Mouse (Mus musculus) heart, postnatal 4 days (tissue): ENCODE data around the gene Ubqln4. TPM values are rescaled to one million over a fixed set of nuclear protein-coding genes. Genes with fewer than 3 reads are reported as not detected.

ENCODE experiments used
- DNase-seq: peaks from one replicate; pipeline ENCODE4 v3.0.0; 2021
- total RNA-seq, 2 experiments: library from RNA; stranded (reverse); gene quantifications; 2 replicates each; pipeline ENCODE4 v1.2.3; 2021

The Ubqln4 gene
- total RNA-seq, 2 experiments from 2014 or later: 55.3 to 60.1 TPM

DNA sequence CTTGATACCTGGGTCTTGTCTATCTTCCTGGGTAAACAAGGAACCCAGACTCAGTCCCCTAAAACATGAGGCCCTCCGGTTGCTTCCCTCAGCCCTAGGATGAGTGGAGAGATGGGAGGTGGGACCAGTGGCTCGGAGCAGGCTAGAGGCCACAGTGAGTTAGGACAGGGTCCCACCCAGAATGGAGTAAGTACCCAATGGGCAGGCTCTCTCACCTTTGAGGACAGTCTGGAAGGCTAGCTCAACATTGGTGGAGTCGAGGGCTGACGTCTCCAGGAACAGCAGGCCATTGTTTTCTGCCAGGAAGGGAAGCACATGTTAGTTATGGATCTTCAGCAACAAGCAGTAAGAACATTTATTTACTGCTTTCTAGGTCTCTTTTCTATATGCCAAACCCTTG is 11.1 kb upstream of the Ubqln4 start:
- no peak for DNase-seq

DNA sequence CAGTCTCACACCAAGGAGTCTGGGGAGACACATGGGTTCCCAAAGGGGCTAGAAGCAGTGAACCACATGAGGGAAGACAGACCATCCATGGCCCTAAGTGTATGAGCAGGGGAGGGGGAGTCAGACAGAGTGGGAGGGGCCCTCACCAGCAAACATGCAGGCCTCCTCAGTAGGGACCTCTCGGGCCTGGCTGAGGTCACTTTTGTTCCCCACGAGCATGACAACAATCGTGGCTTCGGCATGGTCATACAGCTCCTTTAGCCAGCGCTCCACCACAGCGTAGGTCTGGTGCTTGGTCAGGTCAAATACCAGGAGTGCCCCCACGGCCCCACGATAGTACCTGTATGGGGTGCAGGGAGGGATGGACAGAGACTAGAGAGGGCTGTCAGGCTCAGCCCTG is 10.4 kb upstream of the Ubqln4 start:
- DNase-seq: no peak

DNA sequence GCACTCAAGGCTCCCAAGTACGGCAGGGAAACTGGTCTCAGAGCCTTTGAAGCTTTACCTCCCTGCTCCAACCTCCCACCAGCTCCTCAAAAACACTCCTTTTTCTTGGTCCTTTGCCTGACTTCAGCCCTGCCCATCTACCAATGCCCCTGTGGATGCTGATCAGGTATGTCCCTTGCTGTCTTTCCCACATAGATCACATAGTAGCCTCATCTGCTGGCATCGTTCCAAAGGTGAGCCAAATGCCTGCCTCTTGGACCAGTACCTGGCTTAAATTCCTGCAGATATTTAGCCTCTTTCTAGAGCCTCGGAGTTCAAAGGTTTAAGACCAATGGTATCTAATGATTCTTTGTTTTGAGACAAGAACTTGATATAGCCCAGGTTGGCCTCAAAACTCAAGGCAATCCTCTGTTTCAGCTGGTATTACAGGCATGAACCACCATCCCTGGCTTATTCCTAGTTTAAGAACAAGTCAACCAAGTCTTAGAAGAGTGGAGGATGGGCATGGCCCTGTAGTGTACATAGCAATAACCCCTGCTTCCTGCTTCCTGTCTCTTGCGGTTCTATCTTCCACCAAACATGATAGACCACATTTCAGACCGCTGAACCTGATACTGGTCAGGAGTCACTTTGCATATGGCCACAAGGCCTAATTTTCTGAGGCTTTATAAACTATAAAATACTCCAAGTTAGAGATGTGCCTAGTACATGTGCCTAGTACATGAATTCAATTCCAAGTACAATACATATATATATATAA is 9.7 kb upstream of the Ubqln4 start:
- DNase-seq: no peak

DNA sequence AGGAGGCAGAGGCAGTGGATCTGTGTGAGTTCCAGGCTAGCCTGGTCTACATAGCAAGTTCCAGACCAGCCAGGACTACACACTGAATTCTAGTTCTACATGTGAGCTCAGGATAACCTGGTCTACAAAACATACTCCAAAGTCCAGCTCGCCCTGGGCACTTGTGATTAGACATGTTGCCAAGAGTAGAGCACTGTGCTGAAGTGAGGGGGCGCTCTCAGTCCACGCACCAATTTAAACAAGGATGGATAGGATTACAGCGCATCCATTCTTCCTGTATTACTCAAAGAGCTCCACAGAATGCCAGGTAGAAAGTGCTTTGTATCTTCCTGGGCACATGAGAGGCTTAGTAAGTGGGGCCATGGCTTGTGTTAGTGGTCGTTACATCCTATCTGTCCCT is 9.0 kb upstream of the Ubqln4 start:
- DNase-seq: no peak

DNA sequence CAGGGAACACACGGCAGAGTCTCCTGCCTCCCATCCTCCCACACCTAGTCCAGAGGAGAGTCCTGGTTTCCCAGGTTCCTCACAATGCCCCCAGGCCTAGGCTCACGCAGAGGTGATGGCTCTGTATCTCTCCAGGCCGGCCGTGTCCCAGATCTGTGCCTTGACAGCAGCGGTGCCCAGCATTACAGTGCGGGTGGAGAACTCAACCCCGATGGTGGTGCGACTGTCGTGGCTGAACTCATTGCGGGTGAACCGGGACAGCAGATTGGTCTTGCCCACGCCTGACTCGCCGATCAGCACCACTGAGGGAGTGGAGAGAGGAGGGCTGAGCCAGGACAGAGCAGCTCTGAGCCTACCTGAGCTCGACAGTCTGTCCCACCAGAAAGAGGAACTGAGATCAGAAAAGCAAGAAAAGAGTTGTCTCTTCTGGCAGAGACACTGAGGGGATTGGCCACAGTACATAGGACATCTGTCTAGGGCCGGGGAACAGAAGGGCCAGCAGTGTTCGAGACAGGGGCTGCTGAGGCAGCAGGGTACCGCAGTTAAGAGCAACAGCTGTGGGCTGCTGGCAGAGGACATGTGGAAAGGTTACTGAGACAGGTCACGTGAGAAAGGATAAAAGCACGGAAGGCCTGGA is 8.5 kb upstream of the Ubqln4 start:
- no peak for DNase-seq

DNA sequence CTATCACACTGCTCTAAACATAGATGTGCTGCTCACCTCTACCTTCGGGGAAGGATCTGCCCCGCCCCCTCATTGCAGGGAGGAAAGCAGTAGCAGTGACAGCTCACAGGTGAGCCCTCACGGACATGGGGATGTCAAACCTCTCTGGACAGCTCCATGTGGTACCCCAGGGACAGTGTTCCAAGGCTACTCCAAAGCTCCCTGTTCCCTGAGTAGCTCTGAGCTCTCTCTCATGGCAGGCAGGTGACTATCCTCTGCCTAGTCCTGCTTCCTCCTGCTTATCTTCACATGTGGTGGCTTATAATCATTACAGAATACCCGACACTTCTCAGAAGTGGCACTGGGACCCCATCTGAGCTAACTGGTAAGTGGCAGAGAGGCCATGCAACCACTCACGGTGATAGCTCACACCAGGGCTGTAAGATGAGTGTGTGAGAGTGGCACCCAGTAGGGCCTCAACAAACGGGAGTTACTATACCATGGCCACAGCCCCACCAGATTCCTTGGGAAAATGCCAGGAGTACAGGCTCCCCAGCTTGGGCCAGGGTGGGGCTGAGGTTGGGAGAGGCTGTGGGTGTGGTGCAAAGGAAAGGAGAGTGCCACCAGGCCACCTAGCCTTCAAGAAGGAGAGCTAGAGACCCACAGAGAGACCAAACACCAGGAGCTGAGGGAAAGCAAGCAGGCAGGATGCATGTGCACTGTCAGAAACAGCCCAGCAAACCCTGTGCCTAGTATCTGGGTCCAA is 6.7 kb upstream of the Ubqln4 start:
- DNase-seq: no peak

DNA sequence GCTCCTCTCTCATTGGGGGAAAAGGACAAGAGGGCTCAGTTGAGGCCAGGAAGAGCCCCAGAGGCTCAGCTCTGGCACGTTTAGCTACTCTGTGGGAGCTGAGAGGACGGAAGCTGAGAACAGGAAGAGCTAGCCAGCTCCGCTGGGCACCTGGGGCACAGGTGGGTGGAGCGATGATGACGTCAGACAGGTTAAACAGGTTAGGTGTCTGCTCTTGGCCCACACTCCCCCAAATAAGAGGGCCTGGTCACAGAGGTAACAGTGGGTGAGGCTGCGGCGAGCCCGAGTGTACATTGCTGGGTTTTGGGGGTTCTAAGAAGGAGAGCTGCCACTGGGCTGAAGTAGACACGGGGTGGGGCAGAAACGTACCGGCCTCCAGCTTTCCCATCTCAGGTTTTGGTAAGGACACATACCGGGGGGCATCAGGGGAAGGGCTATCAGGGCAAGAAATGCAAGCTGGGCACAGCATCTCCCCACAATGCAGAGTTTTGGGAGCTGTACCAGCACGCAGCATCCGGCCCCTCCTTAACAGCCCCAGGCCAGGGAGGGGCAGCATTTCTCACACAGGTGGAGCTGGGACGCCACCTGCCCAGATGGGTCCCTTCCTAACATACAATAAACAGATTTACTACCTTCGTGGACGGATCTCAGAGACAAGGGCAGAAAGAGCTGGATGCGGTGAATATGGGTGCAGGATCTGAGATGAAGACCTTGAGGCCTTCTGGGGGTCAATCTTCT is 5.2 kb upstream of the Ubqln4 start, which contains the start of gene Rab25:
Gene Rab25, minus strand, starts transcription at position 121 of the 738 bp plus-strand sequence.
- no peak for DNase-seq

DNA sequence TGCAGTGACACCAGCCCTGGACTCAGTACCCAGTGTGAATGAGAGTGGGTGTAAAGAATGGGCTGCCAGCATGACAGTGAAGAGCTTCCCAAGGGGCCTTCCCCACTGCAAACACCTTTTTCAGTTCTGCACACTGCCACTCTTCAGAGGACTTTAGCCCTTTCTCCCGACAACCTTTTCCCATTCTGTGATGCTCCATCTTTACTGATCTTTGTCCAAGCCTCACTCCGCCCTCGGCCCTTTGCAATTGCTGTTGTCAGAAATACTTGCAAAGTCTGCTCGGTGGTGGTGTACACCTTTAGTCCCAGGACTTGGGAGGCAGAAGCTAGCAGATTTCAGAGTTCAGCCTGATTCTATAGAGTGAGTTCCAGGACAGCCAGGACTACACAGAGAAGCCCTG is 2.0 kb upstream of the Ubqln4 start:
- DNase-seq: no peak

DNA sequence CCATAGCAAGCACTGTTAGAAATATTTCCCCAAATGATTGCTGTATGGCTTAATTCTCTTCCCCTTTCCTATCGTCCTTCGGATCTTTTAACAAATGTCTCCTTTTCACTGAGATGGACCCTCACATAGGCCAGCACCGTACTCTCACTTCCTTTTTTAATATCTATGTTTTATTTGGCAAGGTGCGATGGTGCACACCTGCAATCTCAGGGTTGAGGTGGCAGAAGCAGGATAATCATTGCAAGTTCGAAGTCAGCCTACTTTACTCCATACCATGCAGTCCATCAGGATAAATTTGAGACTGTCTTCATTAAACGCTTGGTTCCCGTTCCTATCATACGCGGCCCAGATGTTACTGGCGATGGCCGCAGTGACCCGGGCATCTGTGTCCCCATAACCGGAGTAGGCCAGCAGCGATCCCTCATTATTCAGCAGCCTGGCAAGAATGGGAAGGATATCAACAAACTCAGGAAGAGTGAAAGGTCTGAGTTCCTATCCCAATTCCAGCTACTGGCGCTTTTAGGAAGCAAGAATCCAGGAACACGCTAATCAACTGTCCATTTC is 1.4 kb upstream of the Ubqln4 start:
- no peak for DNase-seq

DNA sequence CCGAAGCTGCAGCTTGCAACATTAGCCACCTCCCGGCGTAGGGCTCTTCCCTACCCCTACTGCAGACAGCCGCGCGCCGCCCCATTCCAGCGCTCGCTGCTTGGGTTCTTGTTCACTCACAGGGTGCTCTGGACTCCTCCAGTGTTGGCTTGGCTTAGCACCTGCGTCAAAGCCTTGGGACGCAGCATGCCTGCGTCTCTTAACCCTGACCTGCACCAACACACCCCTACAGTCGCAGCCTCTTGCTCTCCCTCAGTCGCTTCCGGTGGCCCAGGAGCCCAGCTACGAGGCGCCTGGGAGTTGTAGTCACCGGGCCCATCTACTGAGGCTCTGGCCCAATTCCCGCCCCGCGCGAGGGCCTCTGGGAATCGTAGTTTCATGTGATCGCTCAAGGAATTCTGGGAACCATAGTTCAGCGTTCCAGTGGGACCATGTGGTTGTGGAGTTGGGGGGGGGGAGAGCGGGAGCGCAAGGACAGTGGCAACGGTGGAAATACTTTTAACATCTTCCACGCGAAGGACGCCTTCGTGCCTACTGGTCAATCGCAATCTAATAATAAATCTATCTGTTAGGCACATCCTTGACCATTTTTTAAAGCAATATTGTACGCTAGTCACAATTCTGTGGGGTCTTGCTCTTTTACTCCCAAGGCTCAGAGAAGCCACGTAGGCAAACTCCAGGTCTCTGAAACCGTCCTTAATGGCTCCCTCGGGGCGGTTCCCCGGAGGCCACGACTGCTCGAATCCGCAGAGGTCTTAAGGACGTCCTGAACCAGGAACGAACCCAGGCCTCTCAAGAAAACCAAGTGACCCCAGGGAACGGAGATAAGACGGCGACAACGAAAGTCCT is 658 bp upstream of the Ubqln4 start, which contains the start of gene Lamtor2:
Gene Lamtor2, minus strand, starts transcription at position 399 of the 849 bp plus-strand sequence.
- peak; percentile 98 for DNase-seq

DNA sequence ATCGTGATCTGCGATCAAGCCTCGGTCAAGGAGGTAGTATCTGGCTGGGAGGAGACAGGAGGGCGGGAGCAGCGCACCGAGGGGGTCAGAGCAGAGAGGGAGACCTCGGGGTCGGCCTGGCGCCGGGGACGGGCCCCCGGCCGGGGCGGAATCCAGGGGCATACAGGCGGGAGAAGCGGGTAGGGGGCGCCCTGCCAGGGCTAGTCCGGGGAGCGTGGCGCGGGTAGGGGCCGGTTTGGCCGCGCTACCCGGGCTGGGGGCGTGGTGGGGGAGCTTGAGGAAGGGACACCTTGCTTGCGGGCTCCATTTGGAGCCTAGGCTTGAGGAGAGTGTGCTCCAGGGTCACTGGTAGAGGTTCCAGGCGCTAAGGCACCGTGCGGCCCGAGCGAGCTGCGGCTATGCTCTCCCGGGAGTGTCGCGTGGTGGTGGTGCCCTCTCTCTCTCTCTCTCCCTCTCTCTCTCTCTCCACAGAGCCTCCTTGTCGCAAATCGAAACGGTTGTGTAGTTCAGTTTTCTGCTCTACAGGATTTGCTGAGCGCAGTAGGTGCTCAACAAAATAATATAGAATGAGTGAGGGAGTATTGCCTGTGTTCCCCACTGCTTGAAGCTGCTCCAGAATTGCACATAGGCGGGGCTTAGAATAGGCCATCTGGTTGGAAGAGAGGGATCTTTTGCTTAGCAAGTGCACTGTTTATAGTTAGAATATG is 475 bp downstream of the Ubqln4 start:
- DNase-seq: no peak

DNA sequence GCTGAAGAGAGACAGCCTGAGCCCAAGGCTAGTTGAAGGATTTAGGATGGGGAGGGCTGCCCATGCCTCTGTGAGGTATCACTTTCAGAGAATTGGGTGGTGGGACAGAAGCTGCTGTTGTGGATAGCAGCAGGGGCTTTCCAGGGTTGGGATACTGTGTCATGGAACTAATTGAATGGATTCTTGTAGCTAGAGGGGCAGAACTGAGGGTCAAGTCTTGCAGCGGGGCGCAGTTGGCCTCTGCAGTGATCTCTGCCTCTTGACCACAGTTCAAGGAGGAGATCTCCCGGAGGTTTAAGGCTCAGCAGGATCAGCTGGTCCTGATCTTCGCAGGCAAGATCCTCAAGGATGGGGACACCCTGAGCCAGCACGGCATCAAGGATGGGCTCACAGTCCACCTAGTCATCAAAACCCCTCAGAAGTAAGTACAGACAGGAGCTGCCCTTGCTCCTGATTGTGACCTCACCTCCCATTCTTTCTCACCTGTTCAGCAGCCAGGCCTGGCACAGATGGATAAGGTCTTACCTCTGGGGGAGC is 1.6 kb downstream of the Ubqln4 start:
- DNase-seq: no peak

DNA sequence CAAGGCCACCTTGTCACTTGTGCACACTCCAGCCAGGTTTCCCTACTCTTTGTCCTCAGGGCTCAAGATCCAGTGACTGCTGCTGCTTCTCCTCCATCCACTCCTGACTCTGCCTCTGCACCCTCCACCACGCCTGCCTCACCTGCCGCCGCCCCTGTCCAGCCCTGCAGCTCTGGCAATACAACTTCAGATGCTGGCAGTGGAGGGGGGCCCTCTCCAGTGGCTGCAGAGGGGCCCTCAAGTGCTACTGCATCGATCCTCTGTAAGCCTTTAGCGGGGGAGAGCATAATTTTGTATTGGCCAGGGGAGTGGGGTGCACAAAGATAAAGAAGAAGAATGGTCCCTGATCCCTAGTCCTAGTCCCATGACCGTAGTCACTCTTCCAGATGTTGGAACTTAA is 2.2 kb downstream of the Ubqln4 start:
- DNase-seq: no peak

DNA sequence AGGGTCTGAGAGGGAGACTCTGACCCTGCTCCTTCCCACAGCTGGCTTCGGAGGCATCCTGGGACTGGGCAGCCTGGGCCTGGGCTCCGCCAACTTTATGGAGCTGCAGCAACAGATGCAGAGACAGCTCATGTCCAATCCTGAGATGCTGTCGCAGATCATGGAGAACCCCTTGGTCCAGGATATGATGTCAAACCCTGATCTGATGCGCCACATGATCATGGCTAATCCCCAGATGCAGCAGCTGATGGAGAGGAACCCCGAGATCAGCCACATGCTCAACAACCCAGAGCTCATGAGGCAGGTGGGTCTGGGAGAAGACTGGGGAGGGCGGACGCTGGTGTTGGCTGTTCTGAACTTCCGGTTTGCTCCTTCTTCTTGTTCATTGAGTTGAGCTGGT is 3.1 kb downstream of the Ubqln4 start:
- DNase-seq: no peak

DNA sequence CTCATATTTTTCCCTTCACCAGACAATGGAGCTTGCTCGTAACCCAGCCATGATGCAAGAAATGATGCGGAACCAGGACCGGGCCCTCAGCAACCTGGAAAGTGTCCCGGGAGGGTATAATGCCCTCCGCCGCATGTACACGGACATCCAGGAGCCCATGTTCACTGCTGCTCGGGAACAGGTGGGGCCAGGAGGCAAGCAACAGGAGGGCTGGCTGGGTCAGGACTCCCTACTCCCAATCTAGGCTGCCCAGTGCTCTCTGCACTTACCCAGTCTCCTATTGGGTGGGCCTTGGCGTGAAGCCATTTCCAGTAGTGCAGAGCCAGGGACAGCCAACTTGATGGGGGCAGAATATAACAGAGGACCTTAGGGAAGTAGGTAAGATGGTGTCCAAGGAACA is 6.0 kb downstream of the Ubqln4 start:
- no peak for DNase-seq

DNA sequence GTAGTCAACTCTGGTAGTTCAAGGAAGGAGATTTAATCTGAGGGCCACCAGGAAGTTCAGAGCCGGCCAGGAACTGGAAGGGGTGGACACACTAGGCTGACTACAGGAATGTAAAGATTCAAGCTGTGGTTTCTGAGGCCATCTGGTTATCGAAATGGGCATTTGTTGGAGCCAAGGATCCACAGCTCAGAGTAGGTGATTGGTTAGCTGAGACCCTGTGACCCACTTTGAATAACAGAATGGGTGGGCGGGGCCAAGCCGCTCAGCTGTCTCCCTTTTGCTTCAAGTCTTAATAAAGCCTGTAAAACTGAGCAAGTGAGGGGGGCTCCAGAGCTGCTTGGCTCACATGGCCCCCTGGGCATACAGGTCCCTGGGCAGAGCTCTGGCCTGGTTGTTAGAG is 8.4 kb downstream of the Ubqln4 start:
- DNase-seq: no peak

DNA sequence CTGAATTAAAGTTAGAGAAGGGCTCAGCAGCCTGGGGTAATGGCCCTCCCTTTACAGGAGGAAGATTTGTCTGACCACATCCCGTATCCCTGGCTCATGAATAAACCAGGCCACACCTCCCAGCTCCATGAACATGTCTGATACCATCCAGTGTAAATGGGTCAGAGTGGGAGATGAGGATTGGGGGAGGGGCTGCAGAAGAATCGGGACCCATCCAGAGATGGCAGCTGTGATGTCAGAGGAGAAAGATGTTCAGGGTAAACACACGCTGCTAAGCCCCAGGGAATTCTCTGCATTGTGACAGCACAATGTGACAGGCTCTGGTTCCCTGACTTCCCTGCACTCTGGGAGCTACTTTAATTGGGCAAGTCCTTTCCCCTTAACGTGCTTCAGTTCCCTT is 9.9 kb downstream of the Ubqln4 start:
- no peak for DNase-seq

DNA sequence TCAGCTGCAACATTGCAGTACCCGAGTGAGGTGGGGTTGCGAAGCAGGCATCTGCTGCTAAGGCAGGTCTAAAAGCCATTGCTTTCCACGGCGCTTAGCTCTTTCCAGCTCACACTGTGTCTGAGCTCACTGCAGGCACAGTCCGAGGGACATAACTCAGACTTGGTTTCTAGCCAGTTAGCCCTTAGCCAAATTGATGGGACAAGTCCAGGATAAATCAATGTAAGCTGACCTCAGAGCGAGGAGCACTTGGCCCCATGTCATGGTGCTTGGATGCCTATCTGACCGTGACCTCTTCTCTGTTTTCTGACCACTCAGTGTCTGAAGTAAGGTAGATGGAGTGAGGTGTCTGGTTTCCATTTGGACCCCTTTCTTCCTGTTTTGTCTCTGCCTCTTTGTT is 10.4 kb downstream of the Ubqln4 start:
- no peak for DNase-seq

DNA sequence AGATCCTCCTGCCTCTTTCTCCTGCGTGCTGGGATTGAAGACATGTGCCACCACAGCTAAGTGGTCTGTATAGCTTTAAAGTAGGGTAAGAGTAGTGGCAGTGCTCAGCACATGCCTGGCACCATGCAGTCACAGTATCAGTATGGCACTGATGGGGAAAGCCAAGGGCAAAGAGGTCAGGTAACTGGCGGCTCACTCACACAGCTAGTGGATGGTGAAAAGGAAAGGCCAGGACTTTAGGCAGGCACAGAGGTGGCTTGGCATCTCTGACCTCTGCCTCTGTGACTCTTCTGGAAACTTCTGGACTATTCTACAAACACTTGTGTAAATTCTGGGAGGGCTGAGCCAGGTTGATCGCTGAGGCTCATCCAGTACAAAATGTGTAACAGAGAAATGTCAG is 12.6 kb downstream of the Ubqln4 start:
- no peak for DNase-seq

DNA sequence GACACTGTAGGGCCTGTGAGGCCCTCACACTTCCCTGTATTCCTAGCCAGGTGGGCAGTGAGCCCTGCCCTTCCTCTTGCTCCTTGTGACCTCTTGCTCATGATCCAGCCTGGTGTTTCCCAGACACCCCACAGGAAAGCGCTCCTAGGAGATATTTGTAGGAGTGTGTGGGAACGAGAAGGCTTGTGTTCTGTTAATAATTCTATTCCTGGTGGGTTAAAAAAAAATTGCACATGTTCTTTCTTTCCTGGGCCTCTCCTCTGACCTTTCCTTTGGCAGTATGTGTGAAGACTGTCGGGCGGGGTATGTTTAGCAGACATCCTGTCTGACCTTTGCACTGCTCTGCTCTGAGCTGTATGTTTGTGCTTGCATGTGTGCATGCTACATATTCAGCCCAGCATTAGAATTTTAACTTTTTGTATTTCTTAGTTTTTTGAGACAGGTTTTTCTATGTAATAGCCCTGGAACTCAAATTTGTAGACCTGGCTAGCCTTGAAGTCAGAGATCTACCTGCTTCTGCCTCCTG is 13.0 kb downstream of the Ubqln4 start:
- no peak for DNase-seq
